ENCODE assay signal across 10 mouse cellular contexts in genomic region chr2:13398551-13398950, GRCm38 (mm10).
DNase-seq lines count a peak whose midpoint lies in the region; ATAC-seq and TF ChIP-seq lines count a peak whose summit lies in the region.
"Had no signal": no experiment of that assay in that cellular context is flagged by ENCODE, and none has a peak within 500 bp of the region (broad histone marks: within the 10 kb centered on the region; RNA-seq: fewer than 3 reads in every experiment).

No protein-coding gene starts in this region.

- H3K9ac ChIP-seq in heart, adult 2 months (ENCODE audit: low read depth, low read length), result no peak overlapping the region
- no peak overlapping the region for H3K9ac ChIP-seq in lung, embryonic 14.5 days
- no peak overlapping the region for H3K9ac ChIP-seq in hindbrain, embryonic 13.5 days
- H3K9ac ChIP-seq in neural tube, embryonic 13.5 days, result no peak overlapping the region
- H3K9ac ChIP-seq: limb, embryonic 13.5 days had no signal

- no peak for TF ChIP-seq POLR2A in heart, adult 2 months (IDR thresholded peaks at IDR 0.05; ENCODE audit: insufficient read depth, low read depth, low read length)

- H3K27me3 ChIP-seq in heart, adult 2 months (ENCODE audit: control insufficient read depth, insufficient read depth, low read length), result no peaks in the 10 kb centered on the region
- H3K27me3 ChIP-seq in lung, embryonic 14.5 days (ENCODE audit: insufficient read depth, low read length), result no peaks in the 10 kb centered on the region
- no peaks in the 10 kb centered on the region for H3K27me3 ChIP-seq in hindbrain, embryonic 13.5 days
- no peaks in the 10 kb centered on the region for H3K27me3 ChIP-seq in neural tube, embryonic 13.5 days
- H3K27me3 ChIP-seq: limb, embryonic 13.5 days had no signal

- TF ChIP-seq EP300 in heart, adult 2 months (IDR thresholded peaks at IDR 0.05; ENCODE audit: insufficient read depth, low read depth, low read length), result no peak

- 41% methylated on average over 4 of the region's 4 CpGs for WGBS in heart, adult 2 months
- WGBS in lung, embryonic 14.5 days, result 56% methylated on average over 4 of the region's 4 CpGs
- 35% methylated on average over 4 of the region's 4 CpGs for WGBS in hindbrain, embryonic 13.5 days
- 41% methylated on average over 4 of the region's 4 CpGs for WGBS in neural tube, embryonic 13.5 days

- H3K4me3 ChIP-seq in heart, adult 2 months, result no peak overlapping the region
- H3K4me3 ChIP-seq in lung, embryonic 14.5 days (ENCODE audit: low read depth, low read length), result no peak overlapping the region
- H3K4me3 ChIP-seq in hindbrain, embryonic 13.5 days, result no peak overlapping the region
- no peak overlapping the region for H3K4me3 ChIP-seq in neural tube, embryonic 13.5 days
- H3K4me3 ChIP-seq: limb, embryonic 13.5 days had no signal

- H3K79me2 ChIP-seq in heart, adult 2 months (replicated peaks; ENCODE audit: control insufficient read depth, insufficient read depth, low read length), result no peaks in the 10 kb centered on the region

- no peak overlapping the region for H3K4me2 ChIP-seq in lung, embryonic 14.5 days
- no peak overlapping the region for H3K4me2 ChIP-seq in hindbrain, embryonic 13.5 days
- no peak overlapping the region for H3K4me2 ChIP-seq in neural tube, embryonic 13.5 days
- H3K4me2 ChIP-seq: limb, embryonic 13.5 days had no signal

- TF ChIP-seq CTCF in heart, adult 2 months (IDR thresholded peaks at IDR 0.05), result no peak
- no peak for TF ChIP-seq CTCF in lung, embryonic 14.5 days (IDR thresholded peaks at IDR 0.05; ENCODE audit: low read depth)

- peak overlapping the region; percentile 67 for H3K27ac ChIP-seq in heart, adult 2 months
- peak overlapping the region; percentile 68; the same call in 1 of the 2 replicates for H3K27ac ChIP-seq in lung, embryonic 14.5 days (ENCODE audit: low read depth)
- peak overlapping the region; percentile 67; the same call in 1 of the 2 replicates for H3K27ac ChIP-seq in hindbrain, embryonic 13.5 days
- H3K27ac ChIP-seq in neural tube, embryonic 13.5 days (replicated peaks), result peak overlapping the region; percentile 64

- H3K4me1 ChIP-seq in heart, adult 2 months (ENCODE audit: control insufficient read depth, insufficient read depth, low read length), result peaks cover 12% of the 10 kb centered on the region
- peaks cover 12% of the 10 kb centered on the region; the same call in 1 of the 2 replicates for H3K4me1 ChIP-seq in lung, embryonic 14.5 days (ENCODE audit: insufficient read depth)
- peaks cover 23% of the 10 kb centered on the region for H3K4me1 ChIP-seq in hindbrain, embryonic 13.5 days (replicated peaks)
- H3K4me1 ChIP-seq in neural tube, embryonic 13.5 days (replicated peaks), result peaks cover 30% of the 10 kb centered on the region

- H3K9me3 ChIP-seq in lung, embryonic 14.5 days (ENCODE audit: low read depth, low read length), result no peaks in the 10 kb centered on the region
- no peaks in the 10 kb centered on the region for H3K9me3 ChIP-seq in hindbrain, embryonic 13.5 days
- no peaks in the 10 kb centered on the region for H3K9me3 ChIP-seq in neural tube, embryonic 13.5 days
- H3K9me3 ChIP-seq: limb, embryonic 13.5 days had no signal

- ATAC-seq in lung, embryonic 14.5 days (ENCODE audit: insufficient read depth), result no peak
- peak; percentile 51; the same call in 1 of the 2 replicates for ATAC-seq in hindbrain, embryonic 13.5 days (ENCODE audit: low FRiP score)
- ATAC-seq in neural tube, embryonic 13.5 days (ENCODE audit: low read depth), result peak; percentile 42; the same call in 1 of the 2 replicates

- peaks cover 13% of the 10 kb centered on the region for H3K36me3 ChIP-seq in heart, adult 2 months (ENCODE audit: control insufficient read depth, insufficient read depth, low read length)
- H3K36me3 ChIP-seq in lung, embryonic 14.5 days (ENCODE audit: insufficient read depth), result no peaks in the 10 kb centered on the region
- H3K36me3 ChIP-seq in hindbrain, embryonic 13.5 days, result no peaks in the 10 kb centered on the region
- H3K36me3 ChIP-seq in neural tube, embryonic 13.5 days, result no peaks in the 10 kb centered on the region
- H3K36me3 ChIP-seq: limb, embryonic 13.5 days had no signal

- intact Hi-C loops in heart, adult 2 months (cut with DNase I), result no loop called here

- no peak for DNase-seq in heart, adult 2 months
- no peak for DNase-seq in heart, postnatal 4 days
- no peak for DNase-seq in lung, embryonic 14.5 days
- DNase-seq in lung, postnatal 14 days, result no peak
- DNase-seq in adrenal gland, adult 2 months, result no peak
- DNase-seq in T-cell, adult 2 months (ENCODE audit: low spot score), result no peak
- DNase-seq: thymus, adult 2 months had no signal
